Comparison of ENCODE assay signal across 42 mouse cellular contexts in genomic region chr13:19668355-19669140, GRCm38 (mm10). TPM values are rescaled to one million over a fixed set of nuclear protein-coding genes. Genes with fewer than 3 reads are reported as not detected.
"Had no signal": no experiment of that assay in that cellular context is flagged by ENCODE, and none has a peak within 500 bp of the region (broad histone marks: within the 10 kb centered on the region; RNA-seq: fewer than 3 reads in every experiment).

No protein-coding gene starts in this region.

- H3K27ac ChIP-seq: heart, adult 2 months; heart, embryonic 13.5 days; heart, embryonic 15.5 days; hindbrain, embryonic 13.5 days; hindbrain, embryonic 15.5 days; hindbrain, postnatal 0 days; kidney, embryonic 15.5 days; kidney, postnatal 0 days; limb, embryonic 13.5 days; limb, embryonic 15.5 days; liver, embryonic 13.5 days; liver, embryonic 15.5 days had no signal

- H3K4me1 ChIP-seq: heart, embryonic 13.5 days; heart, embryonic 15.5 days; hindbrain, embryonic 13.5 days; hindbrain, embryonic 15.5 days; kidney, embryonic 15.5 days; limb, embryonic 13.5 days; limb, embryonic 15.5 days; liver, embryonic 13.5 days; liver, embryonic 15.5 days had no signal

- H3K9ac ChIP-seq: heart, embryonic 13.5 days; heart, embryonic 15.5 days; hindbrain, embryonic 13.5 days; hindbrain, embryonic 15.5 days; kidney, embryonic 15.5 days; limb, embryonic 13.5 days; limb, embryonic 15.5 days; liver, embryonic 13.5 days; liver, embryonic 15.5 days; liver, postnatal 0 days had no signal

- DNase-seq: gastrocnemius, postnatal 14 days; gastrocnemius, postnatal 36 days; heart, adult 11 months; heart, adult 2 months; heart, postnatal 14 days; heart, postnatal 36 days; kidney, adult 11 months; kidney, adult 2 months; kidney, adult 9 months; kidney, postnatal 14 days; kidney, postnatal 36 days; layer of hippocampus, adult 9-11 months; layer of hippocampus, postnatal 36 days; liver, embryonic 13.5 days; liver, postnatal 0 days had no signal

- H3K9me3 ChIP-seq: heart, embryonic 13.5 days; heart, embryonic 15.5 days; hindbrain, embryonic 13.5 days; hindbrain, embryonic 15.5 days; kidney, embryonic 15.5 days; limb, embryonic 13.5 days; limb, embryonic 15.5 days; liver, embryonic 13.5 days; liver, embryonic 15.5 days had no signal

- H3K4me3 ChIP-seq: heart, adult 2 months; heart, embryonic 13.5 days; heart, embryonic 15.5 days; hindbrain, embryonic 13.5 days; hindbrain, embryonic 15.5 days; kidney, embryonic 15.5 days; limb, embryonic 13.5 days; limb, embryonic 15.5 days; liver, embryonic 13.5 days; liver, embryonic 15.5 days had no signal

- H3K36me3 ChIP-seq: heart, embryonic 13.5 days; heart, embryonic 15.5 days; hindbrain, embryonic 13.5 days; hindbrain, embryonic 15.5 days; kidney, embryonic 15.5 days; limb, embryonic 13.5 days; limb, embryonic 15.5 days; liver, embryonic 13.5 days; liver, embryonic 15.5 days had no signal

- ATAC-seq: hindbrain, postnatal 0 days; intestine, embryonic 16.5 days; liver, postnatal 0 days had no signal

- H3K4me2 ChIP-seq: heart, embryonic 11.5 days; heart, embryonic 13.5 days; heart, embryonic 15.5 days; hindbrain, embryonic 13.5 days; hindbrain, embryonic 15.5 days; kidney, embryonic 15.5 days; limb, embryonic 13.5 days; limb, embryonic 15.5 days; liver, embryonic 11.5 days; liver, embryonic 13.5 days; liver, embryonic 15.5 days had no signal

- H3K27me3 ChIP-seq: heart, embryonic 13.5 days; heart, embryonic 15.5 days; hindbrain, embryonic 13.5 days; hindbrain, embryonic 15.5 days; kidney, embryonic 15.5 days; limb, embryonic 13.5 days; limb, embryonic 15.5 days; liver, embryonic 13.5 days; liver, embryonic 15.5 days had no signal

RNA-seq across cellular contexts. Expression of gene Nme8, which starts 29.0 kb away (rescaled TPM):
- total RNA-seq: gastrocnemius, adult 18-20 months; gastrocnemius, adult 8-10 months; gastrocnemius, postnatal 14 days; gastrocnemius, postnatal 36 days; heart, adult 2 months; hematopoietic stem cell, adult 5-6 weeks; hindbrain, postnatal 0 days; layer of hippocampus, adult 18-20 months; layer of hippocampus, adult 8-10 months; layer of hippocampus, postnatal 14 days; layer of hippocampus, postnatal 36 days; left cerebral cortex, adult 18-20 months; left cerebral cortex, adult 8-10 months; left cerebral cortex, postnatal 14 days; left cerebral cortex, postnatal 36 days had no signal
- polyA plus RNA-seq: heart, adult 2 months; heart, embryonic 11.5 days; hindbrain, embryonic 11.5 days; hindbrain, embryonic 13.5 days; intestine, embryonic 14.5 days; intestine, embryonic 16.5 days; kidney, adult 2 months; kidney, embryonic 15.5 days; kidney, postnatal 0 days; large intestine, adult 2 months; limb, embryonic 11.5 days; limb, embryonic 13.5 days; limb, embryonic 15.5 days; liver, embryonic 11.5 days; liver, embryonic 13.5 days; liver, embryonic 15.5 days; liver, postnatal 0 days had no signal
